Mouse (Mus musculus) cerebellum, postnatal 36 days (tissue): Measurements from ENCODE around the gene Polr2e.
A peak's percentile ranks its signal among the peaks of the same experiment; 100 is the strongest.

ENCODE experiments used
- DNase-seq, 2 experiments: peaks; one replicate each; pipeline ENCODE4 v3.0.0; 2021 to 2022; ENCODE audit warnings: mixed read lengths in 2 of 2

Gene Polr2e

DNA sequence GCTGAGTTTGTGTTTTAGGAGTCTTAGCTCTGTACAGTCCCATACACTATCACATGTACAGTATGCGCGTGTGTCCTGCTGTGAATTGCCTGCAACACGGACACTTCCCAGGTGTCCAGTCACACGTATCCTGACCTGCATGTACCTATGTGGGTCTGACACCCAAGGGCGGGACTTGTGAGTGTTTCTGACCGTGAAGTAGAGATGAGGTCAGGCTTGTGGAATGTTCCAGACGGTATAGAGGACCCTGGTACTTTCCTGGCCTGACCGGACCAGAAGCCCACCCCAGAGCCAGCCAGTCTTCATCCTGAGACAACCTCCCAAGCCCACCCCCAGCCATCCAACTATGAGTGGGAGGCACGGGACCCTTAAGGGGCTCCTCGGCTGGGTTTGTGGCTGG is 24.0 kb downstream of the Polr2e start:
- no peak for DNase-seq

- peak in 1 of 2 experiments; percentile 5 for DNase-seq
Observed at GRCm38 (mm10) chr10:80014484-80015290, 24.9 kb downstream of the Polr2e start.

GRCm38 (mm10) chr10:80013609-80014008 is 26.0 kb downstream of the Polr2e start:
- DNase-seq = peak in 1 of 2 experiments; percentile 6

DNA sequence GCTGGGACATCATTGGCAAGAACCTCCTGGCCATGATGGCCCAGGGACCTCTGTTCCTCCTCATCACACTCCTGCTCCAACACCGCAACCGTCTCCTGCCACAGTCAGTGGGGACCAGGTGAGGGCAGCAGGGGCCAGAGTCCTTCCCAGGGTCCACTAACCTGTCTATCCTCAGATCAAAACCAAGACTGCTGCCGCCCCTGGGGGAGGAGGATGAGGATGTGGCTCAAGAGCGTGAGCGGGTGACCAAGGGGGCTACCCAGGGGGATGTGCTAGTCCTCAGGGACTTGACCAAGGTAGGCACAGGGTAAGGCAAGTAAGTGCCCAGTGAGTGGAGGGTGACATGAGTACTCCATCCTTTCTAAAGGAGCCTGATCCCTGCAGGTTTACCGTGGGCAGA is 27.9 kb downstream of the Polr2e start:
- DNase-seq = peak in 1 of 2 experiments; percentile 5

DNA sequence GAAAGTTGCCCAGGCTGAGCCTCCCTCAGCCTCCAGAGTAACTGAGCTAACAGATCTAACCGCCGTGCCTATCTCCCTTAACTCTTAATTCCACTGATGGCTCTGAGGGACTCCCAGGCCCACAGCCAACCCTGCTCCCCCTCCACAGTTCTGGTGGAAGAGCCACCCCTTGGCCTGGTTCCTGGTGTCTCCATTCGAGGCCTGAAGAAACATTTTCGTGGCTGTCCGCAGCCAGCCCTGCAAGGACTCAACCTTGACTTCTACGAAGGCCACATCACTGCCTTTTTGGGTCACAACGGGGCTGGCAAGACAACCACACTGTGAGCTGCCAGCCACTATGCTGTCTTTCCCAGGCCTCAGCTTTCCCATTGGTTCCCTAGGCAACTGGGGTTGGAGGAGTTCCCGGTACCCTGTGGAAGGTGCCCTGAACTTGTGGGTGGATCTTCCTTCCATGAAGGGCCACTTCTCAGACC is 35.3 kb downstream of the Polr2e start:
- DNase-seq = no peak

DNA sequence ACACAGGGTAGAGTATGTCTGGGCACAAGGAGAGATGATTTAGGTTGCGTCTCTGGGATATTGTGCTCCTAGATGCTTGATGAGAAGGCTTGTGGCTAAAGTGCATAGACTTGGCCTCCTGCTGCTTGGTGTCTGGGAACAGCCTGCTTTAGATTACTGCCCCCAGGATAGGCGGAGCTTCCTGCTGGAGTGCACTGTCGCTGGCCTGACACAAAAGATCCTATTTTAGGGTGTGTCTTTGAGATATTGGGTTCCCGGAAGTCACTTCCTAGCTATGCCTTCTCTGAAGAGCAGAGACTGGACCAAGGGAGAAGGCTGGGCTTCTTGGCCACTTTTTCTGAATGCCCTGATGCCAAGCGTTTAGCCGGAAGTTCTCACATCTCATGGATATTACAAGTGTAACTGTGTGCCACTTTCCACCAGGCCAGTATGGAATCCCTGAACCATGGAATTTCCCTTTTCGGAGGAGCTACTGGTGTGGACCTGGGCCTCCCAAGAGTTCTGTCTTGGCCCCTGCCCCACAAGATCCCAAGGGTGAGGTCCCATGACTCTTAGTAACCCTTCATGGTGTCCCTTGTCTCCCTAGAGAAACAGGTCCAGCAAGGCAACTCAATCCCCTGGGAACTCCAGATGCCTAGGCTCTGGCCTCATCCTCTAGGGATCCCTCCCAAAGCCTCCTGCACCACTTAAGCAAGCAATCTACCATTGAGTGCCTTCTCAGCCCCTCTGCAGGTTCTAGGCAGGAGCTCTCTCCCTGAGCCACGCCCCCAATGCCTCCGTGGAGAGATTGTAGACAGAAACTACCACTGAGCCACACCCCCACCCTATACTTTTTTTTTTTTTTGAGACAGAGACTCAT is 36.0 kb downstream of the Polr2e start:
- no peak for DNase-seq

DNA sequence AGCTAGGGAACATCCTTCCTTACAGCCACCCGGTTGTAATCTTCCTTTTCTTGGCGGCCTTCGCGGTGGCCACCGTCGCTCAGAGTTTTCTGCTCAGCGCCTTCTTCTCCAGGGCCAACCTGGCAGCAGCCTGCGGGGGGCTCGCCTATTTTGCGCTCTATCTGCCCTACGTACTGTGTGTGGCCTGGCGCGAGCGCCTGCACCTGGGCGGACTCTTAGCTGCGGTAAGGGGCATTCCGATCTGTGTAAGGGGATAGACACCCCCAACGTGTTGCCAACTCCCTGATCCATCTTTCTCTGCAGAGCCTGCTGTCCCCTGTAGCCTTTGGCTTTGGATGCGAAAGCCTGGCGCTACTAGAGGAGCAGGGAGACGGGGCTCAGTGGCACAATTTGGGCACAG is 36.8 kb downstream of the Polr2e start:
- peak in 1 of 2 experiments; percentile 11 for DNase-seq

DNA sequence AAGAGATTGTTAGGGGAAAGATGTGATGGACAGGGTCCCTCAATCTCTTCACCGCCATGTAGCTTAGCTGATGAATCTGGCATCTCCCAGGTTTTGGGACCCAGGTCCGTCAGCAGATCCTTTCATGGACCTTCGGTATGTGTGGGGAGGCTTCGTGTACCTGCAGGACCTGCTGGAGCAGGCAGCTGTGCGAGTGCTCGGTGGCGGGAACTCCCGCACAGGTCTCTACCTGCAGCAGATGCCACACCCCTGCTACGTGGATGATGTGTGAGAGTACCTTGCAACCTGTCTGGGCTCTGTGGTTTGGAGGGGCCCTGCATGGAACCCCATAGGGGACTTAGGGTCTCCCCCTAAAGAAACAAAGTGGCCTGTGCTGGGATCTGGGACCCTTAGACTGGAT is 37.6 kb downstream of the Polr2e start:
- DNase-seq = no peak

GRCm38 (mm10) chr10:79997819-79998218 is 41.8 kb downstream of the Polr2e start:
- peak; percentile 62 to 70 for DNase-seq

GRCm38 (mm10) chr10:79997034-79997760 is 42.4 kb downstream of the Polr2e start:
- DNase-seq = peak; percentile 78 to 83

GRCm38 (mm10) chr10:79996272-79997033 is 43.1 kb downstream of the Polr2e start, which contains the start of gene Abca7:
Gene Abca7 (plus strand): TSS chr10:79996494.
- peak; percentile 98 for DNase-seq

- DNase-seq = no peak
Observed at GRCm38 (mm10) chr10:79995636-79996035, 44.0 kb downstream of the Polr2e start.

DNA sequence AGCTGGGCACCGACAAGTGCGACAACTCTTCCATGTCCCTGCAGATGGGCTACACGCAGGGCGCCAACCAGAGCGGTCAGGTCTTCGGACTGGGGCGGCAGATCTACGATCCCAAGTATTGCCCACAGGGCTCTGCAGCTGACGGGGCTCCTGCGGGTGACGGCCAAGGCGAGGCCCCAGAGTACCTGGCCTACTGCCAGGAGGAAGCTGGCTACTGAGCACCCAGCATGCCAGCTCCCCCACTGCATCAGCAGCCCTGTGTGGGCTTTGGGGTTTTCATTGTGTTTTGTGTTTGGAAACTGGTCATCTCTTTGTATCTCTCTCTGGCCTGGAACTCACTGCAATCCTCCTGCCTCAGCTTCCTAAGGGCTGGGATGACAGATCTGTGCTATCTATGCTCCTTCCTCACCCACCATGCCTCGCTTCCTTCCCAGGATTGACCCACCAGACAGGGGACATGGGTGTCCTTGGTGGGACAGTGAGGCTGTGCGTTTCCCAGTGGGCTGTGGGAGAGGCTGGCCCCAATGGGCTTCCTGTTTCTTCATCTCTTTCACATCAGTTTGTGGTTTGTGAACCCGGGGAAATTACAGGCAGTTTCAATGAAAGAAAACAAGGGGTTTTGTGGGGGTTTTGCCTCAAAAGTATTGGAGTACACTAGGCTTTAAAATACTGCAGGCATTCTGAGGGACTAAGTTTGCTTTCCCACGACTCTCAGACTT is 45.0 kb downstream of the Polr2e start:
- DNase-seq = no peak

GRCm38 (mm10) chr10:79991548-79991947 is 48.0 kb downstream of the Polr2e start:
- no peak for DNase-seq

- DNase-seq = no peak
Observed at GRCm38 (mm10) chr10:79991099-79991498, 48.5 kb downstream of the Polr2e start.

DNA sequence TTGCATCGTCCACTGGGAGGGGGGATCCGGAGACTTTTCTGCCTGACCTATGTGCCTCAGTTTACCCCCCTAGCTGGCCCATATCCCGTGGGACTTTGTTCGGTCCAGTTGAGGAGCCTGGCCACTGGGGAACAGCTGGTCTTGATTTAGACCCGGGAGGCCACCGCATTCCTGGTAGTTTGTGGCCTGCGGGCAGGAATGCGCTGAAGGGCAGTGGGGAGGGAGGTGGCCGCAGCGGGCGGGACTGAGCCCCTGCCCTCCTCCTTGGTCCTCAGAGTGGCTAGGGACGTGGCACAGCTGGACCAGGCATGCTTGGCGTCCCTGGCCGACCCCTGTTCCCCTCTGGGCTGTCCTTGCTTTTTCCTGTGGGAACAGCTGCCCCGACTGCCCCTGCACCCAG is 49.7 kb downstream of the Polr2e start:
- no peak for DNase-seq

GRCm38 (mm10) chr10:79989272-79989786 is 50.3 kb downstream of the Polr2e start:
- no peak for DNase-seq

GRCm38 (mm10) chr10:79988506-79989271 is 50.9 kb downstream of the Polr2e start, which contains the start of gene Cnn2:
Gene Cnn2 (plus strand): TSS chr10:79988584.
- no peak for DNase-seq

DNA sequence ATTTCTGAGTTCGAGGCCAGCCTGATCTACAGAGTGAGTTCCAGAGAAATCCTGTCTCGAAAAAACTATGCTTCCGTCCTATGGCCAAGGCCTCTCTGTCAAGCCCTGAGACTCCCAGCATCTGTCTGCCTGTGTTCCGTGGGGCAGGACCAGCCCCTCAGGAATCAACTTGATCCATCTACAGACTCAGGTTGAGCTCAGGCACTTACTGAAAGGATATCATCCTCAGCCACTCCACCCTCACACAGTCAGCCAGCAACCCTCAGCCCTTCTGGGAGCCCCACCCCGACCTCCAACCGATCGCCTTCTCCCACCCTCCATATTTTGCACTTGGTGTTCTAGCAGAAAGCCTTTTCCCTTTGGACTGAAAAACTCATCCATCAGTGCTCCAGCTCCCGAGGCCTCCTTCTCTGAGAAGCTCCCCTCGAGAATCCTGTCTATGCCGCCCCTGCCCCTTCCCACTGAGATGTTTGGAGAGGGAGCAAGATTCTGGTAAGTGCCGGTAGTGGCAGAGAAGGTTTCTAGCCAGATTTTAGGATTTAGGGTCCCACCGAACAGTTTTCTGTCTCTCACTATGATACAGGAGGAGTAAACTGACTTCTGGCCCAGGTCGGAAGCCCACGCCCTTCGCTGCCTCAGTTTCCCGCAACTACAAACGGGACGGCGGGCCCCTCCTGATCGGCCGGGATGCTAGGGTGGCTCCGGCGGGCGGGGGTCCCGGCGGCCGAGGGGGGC is 51.7 kb downstream of the Polr2e start:
- DNase-seq = no peak

DNA sequence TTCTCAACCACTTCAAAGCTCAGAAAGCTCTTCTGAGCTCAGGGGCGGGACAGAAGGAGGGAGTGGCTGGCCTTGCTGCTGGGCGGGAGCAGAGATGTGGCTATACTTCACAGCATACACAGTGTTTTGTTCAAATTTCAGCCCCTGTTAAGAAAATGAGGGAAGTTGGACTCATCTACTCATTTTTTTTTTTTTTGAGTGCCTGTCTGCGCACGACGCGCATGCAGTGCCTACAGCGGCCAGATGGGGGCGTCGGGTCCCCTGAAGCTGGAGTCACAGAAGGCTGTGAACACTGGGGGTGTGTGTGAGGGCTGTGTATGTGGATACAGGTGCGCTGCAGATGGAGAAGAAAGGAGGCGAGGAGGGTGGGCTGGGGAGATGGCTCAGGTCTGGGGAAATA is 52.6 kb downstream of the Polr2e start:
- peak; percentile 91 to 93 for DNase-seq
